Mouse (Mus musculus): Measurements from ENCODE around the gene Lipe. TPM values are rescaled to one million over a fixed set of nuclear protein-coding genes. Genes with fewer than 3 reads are reported as not detected.

The Lipe gene
- polyA plus RNA-seq, 1 experiment from 2014 or later: 10.3 TPM

DNA sequence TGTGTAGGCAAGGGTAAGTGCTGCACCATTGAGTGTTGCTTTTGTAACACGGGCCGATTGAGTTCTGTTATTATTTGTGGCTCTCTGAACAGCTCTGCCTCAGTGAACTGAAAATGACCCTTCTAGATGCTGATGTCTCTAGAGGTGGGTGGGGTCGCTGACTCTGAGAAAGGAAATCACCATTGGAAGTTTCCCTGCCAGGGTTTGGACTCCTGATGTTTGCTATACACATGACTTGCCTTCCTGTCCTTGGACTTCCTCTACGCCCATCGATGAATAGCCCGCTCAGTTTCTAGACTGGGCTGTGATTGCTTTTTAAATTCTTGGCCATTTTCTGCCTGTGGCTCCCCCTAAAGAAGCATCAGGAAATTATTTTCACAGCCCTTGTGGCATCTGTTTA is 37.7 kb upstream of the Lipe start:
- H3K27ac ChIP-seq (replicated peaks): peak overlapping the region; percentile 64

DNA sequence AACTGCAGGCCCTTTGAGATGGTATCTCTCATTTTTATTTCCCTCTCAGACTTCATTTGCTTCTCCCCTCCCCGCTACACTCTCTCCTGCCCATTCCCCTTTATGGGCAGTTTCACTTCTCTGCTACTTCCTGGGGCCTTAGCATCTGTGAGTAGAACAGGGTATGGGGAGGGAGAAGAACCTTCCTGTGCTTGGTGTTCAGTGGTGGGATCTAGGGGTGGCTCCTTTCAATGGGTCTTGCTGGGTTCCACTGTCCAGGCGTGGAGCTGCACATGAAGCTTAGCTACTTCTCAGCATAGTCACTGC is 37.0 kb upstream of the Lipe start:
- no peak for ATAC-seq (ENCODE audit: low FRiP score, low TSS enrichment)
- H3K4me1 ChIP-seq (replicated peaks; ENCODE audit: control insufficient read depth, insufficient read depth): peaks cover 7% of the 10 kb centered on the region; the same call in 1 of the 2 replicates
- no peaks in the 10 kb centered on the region for H3K36me3 ChIP-seq (ENCODE audit: control insufficient read depth, insufficient read depth, low read length)
- no peak for TF ChIP-seq EP300 (optimal IDR thresholded peaks at IDR 0.05)
- TF ChIP-seq CTCF (IDR thresholded peaks at IDR 0.05; ENCODE audit: low read depth): no peak
- H3K4me2 ChIP-seq (replicated peaks; ENCODE audit: low read depth): no peak overlapping the region
- peak overlapping the region; percentile 64 for H3K27ac ChIP-seq (replicated peaks)
- H3K9ac ChIP-seq (ENCODE audit: low read length): no peak overlapping the region
- H3K27me3 ChIP-seq (ENCODE audit: control insufficient read depth, insufficient read depth, low read length): no peaks in the 10 kb centered on the region
- WGBS: 74% methylated on average over 2 of the region's 2 CpGs
- H3K9me3 ChIP-seq (ENCODE audit: control insufficient read depth, low read length): no peaks in the 10 kb centered on the region
- DNase-seq (ENCODE audit: low spot score): no peak
- H3K4me3 ChIP-seq (ENCODE audit: low read depth, low read length): no peak overlapping the region

More for the DNA sequence above, 37.7 kb upstream of the Lipe start:
- DNase-seq (ENCODE audit: low spot score): peak; percentile 17
- Histone ChIP-seq H3K36me3 (ENCODE audit: control insufficient read depth, insufficient read depth, low read length) (no peaks in the 10 kb centered on the region), H3K27me3 (ENCODE audit: control insufficient read depth, insufficient read depth, low read length) (no peaks in the 10 kb centered on the region), H3K4me2 (replicated peaks; ENCODE audit: low read depth) (no peak overlapping the region), H3K4me3 (ENCODE audit: low read depth, low read length) (no peak overlapping the region), H3K9me3 (ENCODE audit: control insufficient read depth, low read length) (no peaks in the 10 kb centered on the region), H3K4me1 (replicated peaks; ENCODE audit: control insufficient read depth, insufficient read depth) (peaks cover 7% of the 10 kb centered on the region; the same call in 1 of the 2 replicates), H3K9ac (ENCODE audit: low read length) (no peak overlapping the region)
- ATAC-seq (ENCODE audit: low FRiP score, low TSS enrichment): peak; percentile 36; the same call in 1 of the 2 replicates
- WGBS: 72% methylated on average over 6 of the region's 6 CpGs
- TF ChIP-seq EP300 (optimal IDR thresholded peaks at IDR 0.05) (no peak), CTCF (IDR thresholded peaks at IDR 0.05; ENCODE audit: low read depth) (no peak)

DNA sequence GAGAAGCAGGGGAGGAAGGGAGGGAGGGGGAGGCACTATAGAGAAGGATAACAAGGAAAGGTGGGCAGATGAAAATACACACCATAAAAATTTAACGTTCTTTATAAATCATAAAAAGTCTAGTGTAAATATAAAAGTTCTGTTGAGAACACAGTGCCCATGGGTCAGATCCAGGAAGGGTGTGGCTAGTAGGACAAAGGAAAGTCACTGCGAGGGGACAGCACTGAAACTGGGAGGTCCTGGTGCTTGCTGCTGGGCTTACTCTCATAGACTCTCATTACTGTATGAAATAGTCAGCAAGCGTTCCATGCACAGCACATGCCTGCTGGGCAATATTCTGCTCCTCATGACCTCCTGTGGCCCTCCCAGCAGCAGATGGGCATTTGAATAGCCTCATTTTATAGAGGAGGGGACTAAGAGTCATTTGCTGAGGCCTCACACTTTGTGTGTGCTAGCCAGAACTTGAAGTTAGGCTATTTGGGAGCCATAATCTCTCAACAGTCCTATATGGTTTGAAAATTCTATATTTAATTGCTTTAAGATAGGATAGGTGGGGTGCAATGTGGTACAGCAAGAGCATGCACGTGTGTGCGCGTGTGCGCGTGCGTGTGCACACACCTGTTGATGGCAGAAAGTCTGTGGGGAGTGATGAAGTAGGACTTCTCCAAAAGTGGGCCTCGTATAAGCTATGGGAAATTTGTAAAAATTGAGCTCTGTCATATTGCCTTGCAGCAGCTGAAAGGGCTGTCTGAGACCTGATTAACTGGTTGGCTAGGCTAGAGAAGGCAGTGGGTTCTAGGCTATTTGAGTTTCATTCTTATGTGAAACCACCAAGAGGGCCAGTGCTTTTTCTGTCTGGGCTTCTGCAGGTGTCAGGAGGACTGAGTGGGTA is 36.4 kb upstream of the Lipe start:
- ATAC-seq (ENCODE audit: low FRiP score, low TSS enrichment) (no peak), DNase-seq (ENCODE audit: low spot score) (peak; percentile 18)
- no peak overlapping the region for H3K9ac ChIP-seq (ENCODE audit: low read length)
- no peak overlapping the region for H3K4me2 ChIP-seq (replicated peaks; ENCODE audit: low read depth)
- H3K4me1 ChIP-seq (replicated peaks; ENCODE audit: control insufficient read depth, insufficient read depth): 0 out of 2 replicates have a peak, but pooled peaks cover 7% of the 10 kb centered on the region
- no peak overlapping the region for H3K4me3 ChIP-seq (ENCODE audit: low read depth, low read length)
- TF ChIP-seq CTCF (IDR thresholded peaks at IDR 0.05; ENCODE audit: low read depth): no peak
- TF ChIP-seq EP300 (optimal IDR thresholded peaks at IDR 0.05): no peak
- no peaks in the 10 kb centered on the region for H3K9me3 ChIP-seq (ENCODE audit: control insufficient read depth, low read length)
- peak overlapping the region; percentile 64; the same call in 1 of the 2 replicates for H3K27ac ChIP-seq (replicated peaks)
- no peaks in the 10 kb centered on the region for H3K36me3 ChIP-seq (ENCODE audit: control insufficient read depth, insufficient read depth, low read length)
- H3K27me3 ChIP-seq (ENCODE audit: control insufficient read depth, insufficient read depth, low read length): no peaks in the 10 kb centered on the region
- 77% methylated on average over 10 of the region's 10 CpGs for WGBS

DNA sequence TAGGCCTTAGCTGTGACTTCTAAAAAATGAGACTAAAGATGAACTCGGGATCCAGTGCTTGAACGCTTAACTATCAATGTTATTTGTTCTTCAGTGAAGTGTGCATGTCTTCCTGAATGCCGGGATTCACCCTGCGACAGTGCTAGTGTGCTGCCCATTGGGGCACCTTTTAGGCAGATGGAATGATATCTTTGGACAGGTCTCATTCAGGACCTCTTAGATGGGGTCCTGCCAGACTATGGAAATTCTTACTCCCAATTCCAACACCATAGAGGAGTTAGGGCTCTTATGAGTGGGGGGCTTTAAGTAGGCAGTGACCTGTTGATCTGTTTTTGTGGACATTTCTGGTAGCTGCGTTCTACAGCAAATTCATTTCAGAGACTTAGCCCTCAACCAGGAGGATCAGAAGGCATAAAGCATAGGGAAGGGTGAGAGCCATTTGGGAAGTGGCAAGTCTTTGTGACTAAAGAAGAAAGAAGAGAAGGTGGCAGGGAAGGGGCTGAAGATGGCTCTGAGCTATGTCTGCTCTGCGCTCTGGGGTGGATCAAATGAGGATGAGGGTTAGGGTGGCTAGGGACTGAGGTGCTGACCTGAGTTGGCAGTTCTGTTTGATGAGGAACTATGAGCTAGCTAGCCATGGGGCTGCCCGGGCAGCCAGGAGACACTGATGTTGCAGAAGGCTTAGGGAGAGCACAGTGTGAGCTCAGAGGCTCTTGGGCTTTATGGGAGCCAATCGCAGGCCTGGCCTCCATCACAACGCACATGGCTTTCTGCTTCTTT is 35.5 kb upstream of the Lipe start:
- H3K9me3 ChIP-seq (ENCODE audit: control insufficient read depth, low read length): no peaks in the 10 kb centered on the region

DNA sequence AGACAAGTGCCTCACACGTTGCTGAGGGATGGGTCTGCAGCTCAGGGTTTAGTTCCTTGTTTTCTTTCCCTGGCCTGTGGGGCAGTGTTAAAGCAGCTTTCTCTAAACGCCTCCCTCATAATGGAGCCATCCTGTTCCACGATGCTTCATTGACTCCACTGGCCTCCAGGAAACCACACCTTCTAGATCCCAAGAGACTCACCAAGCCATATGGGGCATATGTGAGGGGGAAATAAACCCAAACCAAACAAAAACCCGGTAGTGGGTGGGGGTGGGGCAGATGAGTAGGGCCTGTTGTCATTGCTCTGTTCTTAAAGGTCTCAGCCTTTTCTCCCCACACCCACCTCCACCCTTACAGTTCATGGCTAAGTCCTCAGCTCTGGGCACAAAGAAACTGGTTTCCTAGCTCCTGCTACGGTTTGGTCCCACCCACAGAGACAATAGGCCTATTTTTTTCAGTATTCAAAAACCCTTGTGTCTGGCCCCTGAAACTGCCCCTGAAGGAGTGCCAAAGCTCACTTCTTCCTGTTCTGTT is 34.6 kb upstream of the Lipe start:
- 0 out of 2 replicates have a peak, but pooled peaks cover 7% of the 10 kb centered on the region for H3K4me1 ChIP-seq (replicated peaks; ENCODE audit: control insufficient read depth, insufficient read depth)
- peak overlapping the region; percentile 73 for H3K27ac ChIP-seq (replicated peaks)
- 9% methylated on average over 5 of the region's 5 CpGs for WGBS
- H3K4me2 ChIP-seq (replicated peaks; ENCODE audit: low read depth): no peak overlapping the region
- no peaks in the 10 kb centered on the region for H3K9me3 ChIP-seq (ENCODE audit: control insufficient read depth, low read length)
- no peak overlapping the region for H3K9ac ChIP-seq (ENCODE audit: low read length)
- H3K27me3 ChIP-seq (ENCODE audit: control insufficient read depth, insufficient read depth, low read length): no peaks in the 10 kb centered on the region
- peak; percentile 64 for ATAC-seq (ENCODE audit: low FRiP score, low TSS enrichment)
- DNase-seq (ENCODE audit: low spot score): peak; percentile 34
- no peak for TF ChIP-seq EP300 (optimal IDR thresholded peaks at IDR 0.05)
- no peak for TF ChIP-seq CTCF (IDR thresholded peaks at IDR 0.05; ENCODE audit: low read depth)
- no peak overlapping the region for H3K4me3 ChIP-seq (ENCODE audit: low read depth, low read length)
- no peaks in the 10 kb centered on the region for H3K36me3 ChIP-seq (ENCODE audit: control insufficient read depth, insufficient read depth, low read length)

More for the DNA sequence above, 35.5 kb upstream of the Lipe start:
- DNase-seq (ENCODE audit: low spot score): peak; percentile 11
- ATAC-seq (ENCODE audit: low FRiP score, low TSS enrichment): no peak
- H3K4me1 ChIP-seq (replicated peaks; ENCODE audit: control insufficient read depth, insufficient read depth): 0 out of 2 replicates have a peak, but pooled peaks cover 7% of the 10 kb centered on the region
- TF ChIP-seq CTCF (IDR thresholded peaks at IDR 0.05; ENCODE audit: low read depth): no peak
- TF ChIP-seq EP300 (optimal IDR thresholded peaks at IDR 0.05): no peak
- WGBS: 86% methylated on average over 9 of the region's 9 CpGs
- H3K27me3 ChIP-seq (ENCODE audit: control insufficient read depth, insufficient read depth, low read length): no peaks in the 10 kb centered on the region
- H3K36me3 ChIP-seq (ENCODE audit: control insufficient read depth, insufficient read depth, low read length): no peaks in the 10 kb centered on the region
- no peak overlapping the region for H3K4me2 ChIP-seq (replicated peaks; ENCODE audit: low read depth)
- H3K9ac ChIP-seq (ENCODE audit: low read length): no peak overlapping the region
- no peak overlapping the region for H3K4me3 ChIP-seq (ENCODE audit: low read depth, low read length)
- peak overlapping the region; percentile 73 for H3K27ac ChIP-seq (replicated peaks)
